Mouse (Mus musculus): ENCODE measurements around the gene Fgd6.

- TF ChIP-seq POLR2A (IDR thresholded peaks at IDR 0.05; ENCODE audit: insufficient read depth, low read length) (no peak), EP300 (IDR thresholded peaks at IDR 0.05; ENCODE audit: insufficient read depth, low read depth, low read length) (no peak), CTCF (IDR thresholded peaks at IDR 0.05; ENCODE audit: low read depth, low read length) (no peak)
These were observed 1.8 kb downstream of the Fgd6 start for GRCm38 (mm10) chr10:94037596-94037995.

All from ES-Bruce4 (cell line).